Mouse (Mus musculus) liver, adult 2 months (tissue): ENCODE results near the gene Cbx4.

ENCODE experiments used
- CTCF ChIP-seq: fragments of 200-500 bp; IDR thresholded peaks from 2 replicates; pipeline ENCODE4 v1.5.1; 2011; ENCODE audit warnings: low read depth, low read length, control low read depth
- POLR2A ChIP-seq: fragments of 200-500 bp; IDR thresholded peaks from 2 replicates; pipeline ENCODE4 v1.6.1; 2011; ENCODE audit warnings: low read length, control low read depth; ENCODE audit not compliant: insufficient read depth; ENCODE audit errors: extremely low read depth

DNA sequence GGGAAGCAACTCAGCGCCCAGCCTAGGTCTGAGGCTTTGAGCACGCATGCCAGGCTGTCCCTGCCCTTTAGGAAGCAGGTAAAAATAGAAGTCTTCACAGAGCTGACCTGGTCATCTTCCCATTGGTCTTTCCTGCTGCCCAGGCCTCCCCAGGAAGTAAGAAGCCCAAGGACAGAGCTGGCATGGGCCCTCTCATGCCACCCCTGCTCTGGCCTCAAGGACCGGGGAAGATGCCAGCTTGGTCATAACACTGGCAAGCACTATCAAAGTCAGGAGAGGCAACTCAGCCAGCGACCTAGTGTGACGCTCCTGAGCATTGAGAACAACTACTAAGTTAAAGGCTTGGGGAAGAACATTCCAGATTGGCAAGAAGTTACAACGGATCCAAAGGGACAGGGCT, 38.5 kb upstream of the Cbx4 start:
- TF ChIP-seq POLR2A (no peak), CTCF (no peak)
